Mouse (Mus musculus) gastrocnemius, adult 8-10 months (tissue): ENCODE results near the gene Eef1g. TPM values are rescaled to one million over a fixed set of nuclear protein-coding genes. Genes with fewer than 3 reads are reported as not detected.
"Not testable (repeated sequence)": the region's sequence is repeated elsewhere in the genome, so short reads cannot be mapped to it uniquely, and the experiment has no call there.

Experiments used
- DNase-seq, 2 experiments: peaks; one replicate each; pipeline ENCODE4 v3.0.0; 2022; ENCODE audit warnings: low spot score in 2 of 2
- total RNA-seq, 4 experiments: library from RNA; stranded (reverse); gene quantifications; 2 replicates each; pipeline ENCODE4 v1.2.4; 2022

The Eef1g gene
- total RNA-seq, 4 experiments from 2014 or later, result 411 to 454 (median 425) TPM

GRCm38 (mm10) chr19:8944750-8945149 is 22.1 kb upstream of the Eef1g start:
- peak; percentile 56 to 61 for DNase-seq

- DNase-seq, result no peak
Observed at GRCm38 (mm10) chr19:8945251-8945650, 21.6 kb upstream of the Eef1g start.

GRCm38 (mm10) chr19:8946929-8947328 is 19.9 kb upstream of the Eef1g start:
- no peak for DNase-seq

DNA sequence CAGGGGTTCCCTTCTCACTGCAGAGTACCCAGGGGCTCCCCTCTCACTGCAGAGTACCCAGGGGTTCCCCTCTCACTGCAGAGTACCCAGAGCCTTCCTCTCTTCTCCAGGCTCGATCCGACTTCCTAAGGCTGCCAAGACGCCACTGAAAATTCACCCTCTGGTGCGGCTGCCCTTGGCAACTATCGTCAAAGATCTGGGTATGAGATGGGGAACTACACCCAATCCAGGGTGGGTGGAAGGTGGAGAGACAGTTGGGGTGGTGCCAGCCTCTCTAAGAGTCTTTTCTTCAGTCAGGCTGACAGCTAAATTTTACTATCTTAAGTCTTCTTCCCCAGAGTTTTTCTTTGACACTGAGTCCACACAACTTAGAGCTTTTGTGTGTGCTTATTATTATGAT is 16.7 kb upstream of the Eef1g start:
- DNase-seq, result no peak

DNA sequence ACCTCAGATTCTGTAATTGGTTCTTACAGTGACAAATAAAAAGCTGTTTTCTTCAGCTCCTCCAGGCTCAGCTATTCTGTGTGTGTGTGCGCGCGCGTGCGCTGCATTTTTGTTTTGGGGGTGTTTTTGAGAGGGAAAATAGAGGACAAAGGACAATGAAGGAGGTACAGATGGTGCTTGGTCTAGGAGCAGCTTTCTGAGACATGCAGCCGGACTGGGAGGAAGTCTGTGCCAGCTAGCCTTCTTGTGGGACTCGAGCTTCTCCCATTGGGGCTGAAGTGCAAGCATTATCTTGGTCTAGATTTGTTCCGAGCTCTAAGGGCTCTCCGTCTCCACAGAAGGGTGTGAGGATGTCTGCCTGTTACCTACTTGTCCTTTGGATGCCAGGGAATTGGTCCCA is 14.6 kb upstream of the Eef1g start:
- DNase-seq, result no peak

DNA sequence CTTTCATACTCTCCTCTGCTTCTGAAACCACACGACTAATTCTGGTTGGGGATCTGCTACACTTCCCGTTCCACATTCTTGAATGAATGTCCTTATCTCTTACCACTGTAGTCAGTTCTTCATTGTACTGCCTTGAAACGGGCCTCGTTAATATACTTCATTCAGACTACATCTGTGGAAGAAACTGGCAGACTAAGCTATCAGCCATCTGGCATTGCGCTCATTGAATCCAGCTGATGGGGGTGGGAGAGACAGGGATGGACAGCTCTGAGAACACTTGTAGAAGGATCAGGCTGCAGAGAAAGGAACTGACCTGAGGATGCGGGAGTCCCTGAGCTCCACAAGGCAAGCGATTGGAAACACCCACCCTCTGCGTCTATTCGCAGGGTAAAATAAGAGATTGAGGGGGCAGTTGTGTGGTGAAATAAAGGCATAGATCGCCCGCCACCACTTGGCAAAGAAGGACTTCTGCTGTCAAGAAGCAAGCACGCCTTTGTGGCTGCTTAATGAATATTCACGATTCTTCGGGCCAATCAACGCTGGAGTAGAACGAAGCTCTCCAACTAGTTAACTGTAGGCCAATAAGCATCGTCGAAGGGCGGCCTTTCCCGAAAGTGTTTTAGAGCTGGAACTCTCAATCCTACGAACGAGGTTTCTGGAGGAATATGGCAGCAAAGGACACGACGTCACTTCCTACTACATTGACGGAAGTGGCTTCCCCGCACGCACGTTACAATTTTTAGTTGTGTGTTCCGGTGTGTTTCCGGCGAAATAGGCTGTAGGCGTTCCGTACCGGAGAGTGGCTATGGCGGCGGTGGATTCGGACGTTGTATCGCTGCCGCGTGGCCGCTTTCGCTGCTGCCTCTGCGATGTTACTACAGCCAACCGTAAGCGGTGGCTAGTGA is 13.5 kb upstream of the Eef1g start, which contains the start of gene Tut1:
TSS of gene Tut1 (plus strand) at position 713 of the 905 bp plus-strand sequence.
- DNase-seq, result peak; percentile 83 to 86

DNA sequence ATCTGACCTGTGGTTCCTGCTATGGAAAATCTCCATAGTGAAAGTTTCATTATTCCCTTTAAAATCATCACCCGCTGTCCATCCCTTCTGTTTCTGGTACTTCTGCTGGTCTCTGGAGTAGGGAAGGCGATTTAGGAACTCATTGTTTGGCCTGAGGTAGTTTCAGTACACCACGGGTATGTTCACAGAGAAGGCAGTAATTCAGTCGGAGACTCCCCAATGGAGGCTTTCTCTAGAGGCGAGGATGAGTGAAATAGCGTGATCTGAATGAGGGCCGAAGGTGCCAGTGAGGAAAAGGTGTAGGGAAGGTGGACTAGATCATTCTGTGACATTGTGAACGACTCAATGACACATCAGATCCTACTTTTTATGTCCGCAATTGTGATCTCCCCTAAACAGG is 12.7 kb upstream of the Eef1g start:
- DNase-seq, result no peak

GRCm38 (mm10) chr19:8962256-8962655 is 4.6 kb upstream of the Eef1g start:
- DNase-seq, result no peak

DNA sequence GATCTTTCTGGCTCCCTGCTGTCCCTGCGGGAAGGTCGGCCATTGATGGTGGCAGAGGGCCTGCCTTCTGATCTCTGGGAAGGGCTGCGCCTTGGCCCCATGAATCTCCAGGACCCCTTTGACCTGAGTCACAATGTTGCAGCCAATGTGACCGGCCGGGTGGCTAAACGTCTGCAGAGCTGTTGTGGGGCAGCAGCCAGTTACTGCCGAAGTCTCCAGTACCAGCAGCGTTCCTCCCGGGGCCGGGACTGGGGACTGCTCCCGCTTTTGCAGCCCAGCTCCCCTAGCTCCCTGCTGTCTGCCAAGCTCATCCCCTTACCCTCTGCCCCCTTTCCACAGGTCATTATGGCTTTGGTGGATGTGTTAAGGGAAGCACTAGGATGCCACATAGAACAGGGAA is 1.8 kb upstream of the Eef1g start:
- DNase-seq, result no peak

- DNase-seq, result peak in 1 of 2 experiments; percentile 47
Observed at GRCm38 (mm10) chr19:8965771-8966170, 1.1 kb upstream of the Eef1g start.

DNA sequence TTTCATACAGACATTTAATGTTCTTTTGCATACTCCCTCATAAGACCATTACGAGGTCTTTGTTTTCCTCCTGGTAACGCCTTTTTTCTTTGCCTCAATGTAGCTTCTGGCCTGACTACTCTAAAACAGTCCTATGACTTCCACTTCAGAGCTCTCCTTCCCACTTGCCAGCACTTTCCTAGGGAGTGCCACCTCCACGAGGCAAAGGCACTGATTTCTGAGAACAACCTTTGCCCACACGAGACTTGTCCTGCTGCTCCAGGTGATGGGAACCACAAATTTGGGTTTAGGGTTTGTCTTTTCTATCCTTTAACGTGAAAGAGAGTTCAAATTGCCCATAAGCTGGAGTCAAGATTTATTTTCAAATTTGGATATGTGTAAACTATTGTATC is 647 bp upstream of the Eef1g start:
- no peak for DNase-seq

- no peak for DNase-seq
Observed at GRCm38 (mm10) chr19:8967373-8967743, 517 bp downstream of the Eef1g start.

GRCm38 (mm10) chr19:8967893-8968292 is 1.1 kb downstream of the Eef1g start:
- no peak for DNase-seq

DNA sequence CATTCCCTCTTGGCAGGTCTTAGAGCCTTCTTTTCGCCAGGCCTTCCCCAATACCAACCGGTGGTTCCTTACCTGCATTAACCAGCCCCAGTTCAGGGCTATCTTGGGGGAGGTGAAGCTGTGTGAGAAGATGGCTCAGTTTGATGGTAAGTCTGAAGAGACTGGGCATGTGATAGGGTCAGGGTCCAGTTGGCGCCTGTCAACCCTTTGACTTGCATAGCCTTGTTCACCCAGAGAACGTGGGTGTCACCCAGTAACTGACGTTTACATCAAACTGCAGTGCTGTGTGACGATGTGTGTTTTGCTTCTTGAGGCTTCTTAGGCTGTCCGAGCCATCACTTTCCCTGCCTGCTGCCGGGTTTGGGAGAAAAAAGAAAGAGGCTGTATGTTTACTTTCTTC is 5.7 kb downstream of the Eef1g start:
- not testable (repeated sequence) for DNase-seq

DNA sequence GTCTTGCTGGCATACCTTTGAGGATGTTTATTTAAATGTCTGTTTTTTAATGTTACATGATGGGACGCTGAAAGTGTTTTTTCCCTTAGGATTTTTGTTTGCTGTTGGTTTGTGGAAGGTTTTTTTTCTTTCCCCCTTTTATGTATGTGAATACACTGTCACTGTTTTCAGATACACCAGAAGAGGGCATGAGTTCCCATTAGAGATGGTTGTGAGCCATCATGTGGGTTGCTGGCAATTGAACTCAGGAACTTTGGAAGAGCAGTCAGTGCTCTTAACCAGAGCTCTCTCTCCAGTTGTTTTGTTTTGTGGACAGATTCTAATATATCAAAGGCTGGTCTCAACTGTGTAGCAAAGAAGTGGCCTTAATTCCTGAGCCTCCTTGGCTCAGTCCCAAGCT is 7.8 kb downstream of the Eef1g start:
- no peak for DNase-seq

GRCm38 (mm10) chr19:8975491-8975890 is 8.7 kb downstream of the Eef1g start:
- DNase-seq, result no peak

GRCm38 (mm10) chr19:8976535-8976934 is 9.7 kb downstream of the Eef1g start:
- peak; percentile 60 to 68 for DNase-seq

- DNase-seq, result no peak
Observed at GRCm38 (mm10) chr19:8980771-8981170, 13.9 kb downstream of the Eef1g start.

- peak; percentile 72 to 75 for DNase-seq
Observed at GRCm38 (mm10) chr19:8981450-8982168, 14.8 kb downstream of the Eef1g start.

DNA sequence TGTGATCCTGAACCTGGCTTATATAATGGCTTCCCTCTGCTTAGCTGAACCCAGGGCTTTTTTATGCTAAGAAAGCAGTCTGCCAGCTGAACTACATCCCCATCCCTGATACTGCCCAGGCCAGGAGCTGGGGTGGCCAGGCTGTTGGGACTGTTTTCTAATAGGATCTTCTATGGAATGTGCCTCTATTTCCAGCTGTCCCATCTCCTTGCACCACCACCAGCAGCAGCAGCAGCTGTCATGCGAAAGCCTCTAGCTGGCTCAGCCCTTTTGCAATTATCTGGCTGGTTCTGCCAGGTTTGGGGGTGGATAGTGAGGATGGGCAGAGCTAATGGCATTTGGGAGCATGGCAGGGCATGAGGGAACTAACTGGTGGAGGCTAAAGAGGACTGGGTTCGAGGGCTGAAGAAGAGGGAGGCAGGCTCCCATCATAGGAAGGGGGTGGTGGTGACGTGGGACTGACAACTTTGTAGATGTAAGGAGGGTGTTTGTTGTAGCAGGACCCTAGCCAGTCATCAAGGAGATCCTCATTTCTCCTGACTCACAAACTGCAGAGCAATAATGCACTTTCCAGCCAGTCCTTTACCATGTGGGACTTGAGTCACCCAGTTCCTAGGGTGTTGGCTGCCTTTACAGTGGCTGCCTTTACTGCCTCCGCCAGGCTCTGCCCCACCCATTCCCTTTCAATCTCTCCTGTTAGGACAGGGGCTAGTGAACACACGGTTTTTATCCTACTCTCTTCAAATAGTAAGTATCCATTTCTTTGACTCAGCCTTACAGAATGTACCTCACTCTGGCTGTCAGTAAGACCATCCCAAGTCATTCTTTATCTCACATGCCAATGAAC is 15.7 kb downstream of the Eef1g start:
- DNase-seq, result peak in 1 of 2 experiments; percentile 44

DNA sequence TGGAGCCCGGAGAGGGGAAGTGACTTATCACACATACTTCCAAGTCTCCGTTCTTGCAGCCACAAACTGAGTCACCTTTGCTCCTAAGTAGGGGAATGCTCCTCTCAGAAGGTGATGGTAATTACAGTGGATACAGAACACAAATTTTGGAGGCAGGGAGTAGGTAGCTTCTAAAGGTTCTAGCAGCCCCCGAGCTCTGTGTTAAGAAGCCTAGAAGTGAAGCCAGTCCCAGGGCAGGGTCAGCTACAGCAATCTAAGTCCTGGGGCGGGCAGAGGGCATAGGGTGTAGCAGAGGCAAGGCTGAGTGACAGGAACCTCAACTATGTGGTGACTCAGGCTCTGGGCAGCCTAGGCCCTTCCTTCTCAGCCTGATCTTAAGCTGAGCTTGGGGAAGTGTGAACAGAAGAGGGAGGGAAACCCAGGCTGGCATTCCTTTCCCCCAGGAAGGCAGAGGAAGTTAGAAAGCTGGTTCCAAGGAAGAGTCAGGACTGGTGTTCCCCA is 16.4 kb downstream of the Eef1g start:
- DNase-seq, result peak in 1 of 2 experiments; percentile 56
